Mouse (Mus musculus): ENCODE results near the gene Hnrnpa0. TPM values are rescaled to one million over a fixed set of nuclear protein-coding genes. Genes with fewer than 3 reads are reported as not detected.

Hnrnpa0 gene
- total RNA-seq, 2 experiments from 2014 or later = 95.7 to 111 TPM

GRCm38 (mm10) chr13:58127766-58128361 is 492 bp downstream of the Hnrnpa0 start:
- DNase-seq (ENCODE audit: low spot score in 2 of 2) = peak in 1 of 2 experiments; percentile 61

- DNase-seq (ENCODE audit: low spot score in 2 of 2) = peak in 1 of 2 experiments; percentile 62
Measured at GRCm38 (mm10) chr13:58126862-58127765, 1.2 kb downstream of the Hnrnpa0 start.

DNA sequence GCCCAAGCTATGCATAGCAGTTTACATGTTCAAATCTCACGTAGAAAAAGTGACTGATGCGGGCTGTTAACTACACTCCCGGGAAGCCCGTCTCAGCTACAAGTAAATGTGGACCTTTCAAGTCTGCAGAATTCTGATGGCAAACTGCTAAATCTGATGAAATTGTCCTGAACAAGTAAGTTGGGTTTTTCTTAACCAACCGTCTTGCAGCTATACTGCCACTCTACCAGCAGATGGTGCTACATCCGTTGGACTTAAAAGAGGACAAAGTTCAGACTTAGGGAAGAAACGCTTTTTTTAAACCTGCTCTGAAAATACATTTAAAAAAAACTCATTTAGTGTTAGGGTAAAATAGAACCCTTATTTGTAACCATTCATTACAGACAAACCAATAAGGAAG is 2.2 kb downstream of the Hnrnpa0 start:
- no peak for DNase-seq (ENCODE audit: low spot score in 2 of 2)

DNA sequence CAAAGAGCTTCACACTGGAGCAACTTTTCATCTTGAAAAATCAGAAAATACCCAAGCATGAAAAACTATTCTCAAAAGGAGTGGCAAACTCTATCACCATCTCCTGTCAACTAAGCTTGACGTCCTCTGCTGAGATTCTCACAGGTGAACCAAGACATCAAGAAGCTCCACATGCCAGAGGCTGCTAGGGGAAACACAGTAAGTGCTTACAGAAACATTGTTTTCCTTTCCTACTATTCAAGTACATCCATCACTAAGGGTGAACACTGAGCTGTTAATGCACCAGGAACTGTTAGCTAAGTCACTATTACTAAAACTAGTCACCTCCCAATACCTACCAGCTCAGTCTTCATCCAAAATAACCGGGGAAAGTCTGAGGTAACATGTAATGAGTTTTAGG is 3.4 kb downstream of the Hnrnpa0 start:
- no peak for DNase-seq (ENCODE audit: low spot score in 2 of 2)

DNA sequence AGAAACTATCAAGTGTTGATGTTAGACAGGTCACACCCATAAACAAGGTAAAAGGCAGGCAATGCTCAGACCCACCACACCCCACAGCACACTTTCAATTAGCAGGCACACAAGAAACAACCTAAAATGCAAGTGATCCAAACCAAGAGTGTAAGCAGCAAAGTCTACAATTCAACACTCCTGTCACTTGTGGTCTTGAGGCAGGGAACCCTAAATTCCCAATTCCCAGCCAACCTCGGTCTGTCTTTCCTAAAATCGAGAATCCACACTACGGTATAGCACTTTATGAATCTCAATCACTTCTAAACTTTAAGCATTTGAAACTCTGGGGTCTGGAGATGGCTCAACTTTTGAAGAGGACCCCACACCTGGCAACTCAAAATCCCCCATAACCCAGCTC is 4.1 kb downstream of the Hnrnpa0 start:
- DNase-seq (ENCODE audit: low spot score in 2 of 2) = no peak

- no peak for DNase-seq (ENCODE audit: low spot score in 2 of 2)
Measured at GRCm38 (mm10) chr13:58123381-58123780, 5.0 kb downstream of the Hnrnpa0 start.

GRCm38 (mm10) chr13:58122786-58123297 is 5.5 kb downstream of the Hnrnpa0 start:
- DNase-seq (ENCODE audit: low spot score in 2 of 2) = no peak

DNA sequence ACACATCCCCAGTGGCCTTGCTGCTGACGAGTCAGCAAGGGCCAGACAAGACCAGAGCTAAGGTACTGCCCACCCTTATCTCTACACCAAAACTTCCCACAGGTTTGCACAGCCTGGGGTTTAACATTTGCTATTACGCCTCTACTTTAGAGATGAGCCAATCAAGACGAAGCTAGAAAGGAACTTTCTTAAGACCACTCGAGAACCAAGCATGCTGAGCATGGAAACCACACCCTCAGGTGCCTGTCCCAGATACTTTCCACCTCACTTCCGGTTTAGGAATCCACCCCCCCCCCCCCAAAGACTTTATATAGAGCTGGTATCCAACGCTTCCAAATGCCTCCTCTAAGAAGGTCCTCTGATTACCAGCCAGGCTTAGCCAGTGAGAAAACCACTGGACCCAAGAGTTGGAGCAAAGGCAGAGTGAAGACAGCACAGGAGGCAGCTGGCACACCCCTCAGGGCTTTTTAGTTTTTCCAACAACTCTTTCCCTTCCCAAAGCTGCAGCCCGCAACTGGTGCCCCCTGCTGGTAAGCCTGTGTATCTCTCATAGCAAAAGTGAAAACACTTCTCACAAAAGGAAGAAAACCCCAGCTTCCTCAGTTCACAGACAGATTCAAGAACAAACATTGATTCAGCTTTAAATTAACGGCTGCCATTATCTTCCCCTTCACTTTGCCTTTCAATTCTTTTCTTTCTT is 10.9 kb downstream of the Hnrnpa0 start:
- DNase-seq (ENCODE audit: low spot score in 2 of 2) = peak; percentile 68 to 83

DNA sequence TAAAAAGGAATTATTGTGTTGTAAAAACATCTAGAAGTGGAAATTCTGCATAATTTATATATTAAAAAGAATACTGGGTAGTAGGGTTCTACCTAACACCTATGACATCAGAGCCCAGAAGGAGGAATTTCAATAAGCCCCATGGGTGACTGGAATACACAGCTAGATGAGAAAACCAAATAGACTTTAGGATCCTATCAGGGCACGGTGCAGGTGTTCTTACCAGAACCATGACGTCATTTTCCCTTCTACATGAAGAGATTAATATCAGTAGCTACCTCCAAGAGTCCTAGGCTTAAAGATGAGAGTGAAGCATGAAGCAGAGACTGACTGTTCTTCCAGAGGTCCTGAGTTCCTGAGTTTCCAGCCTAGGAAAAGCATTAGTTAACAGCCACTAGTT is 11.6 kb downstream of the Hnrnpa0 start:
- DNase-seq (ENCODE audit: low spot score in 2 of 2) = no peak

DNA sequence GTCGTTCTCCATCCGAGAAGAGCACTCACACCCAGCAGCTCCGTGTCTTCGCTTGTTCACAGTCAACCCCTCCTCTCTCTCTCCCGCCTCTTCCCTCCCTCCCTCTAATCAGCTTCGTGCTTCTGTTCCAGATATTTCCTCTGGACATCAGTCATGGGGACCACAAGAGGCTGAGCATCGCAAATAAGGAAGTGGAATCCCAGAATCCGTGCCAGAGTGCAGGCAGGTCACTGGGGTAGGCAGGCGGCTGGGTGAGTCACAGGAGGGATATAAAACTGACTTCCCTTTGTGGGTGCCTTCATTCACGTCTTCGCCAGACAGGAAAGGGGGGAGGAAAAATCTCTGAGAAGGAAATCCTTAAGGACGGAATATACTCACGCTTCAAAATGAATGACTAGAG is 13.1 kb downstream of the Hnrnpa0 start:
- DNase-seq (ENCODE audit: low spot score in 2 of 2) = no peak

DNA sequence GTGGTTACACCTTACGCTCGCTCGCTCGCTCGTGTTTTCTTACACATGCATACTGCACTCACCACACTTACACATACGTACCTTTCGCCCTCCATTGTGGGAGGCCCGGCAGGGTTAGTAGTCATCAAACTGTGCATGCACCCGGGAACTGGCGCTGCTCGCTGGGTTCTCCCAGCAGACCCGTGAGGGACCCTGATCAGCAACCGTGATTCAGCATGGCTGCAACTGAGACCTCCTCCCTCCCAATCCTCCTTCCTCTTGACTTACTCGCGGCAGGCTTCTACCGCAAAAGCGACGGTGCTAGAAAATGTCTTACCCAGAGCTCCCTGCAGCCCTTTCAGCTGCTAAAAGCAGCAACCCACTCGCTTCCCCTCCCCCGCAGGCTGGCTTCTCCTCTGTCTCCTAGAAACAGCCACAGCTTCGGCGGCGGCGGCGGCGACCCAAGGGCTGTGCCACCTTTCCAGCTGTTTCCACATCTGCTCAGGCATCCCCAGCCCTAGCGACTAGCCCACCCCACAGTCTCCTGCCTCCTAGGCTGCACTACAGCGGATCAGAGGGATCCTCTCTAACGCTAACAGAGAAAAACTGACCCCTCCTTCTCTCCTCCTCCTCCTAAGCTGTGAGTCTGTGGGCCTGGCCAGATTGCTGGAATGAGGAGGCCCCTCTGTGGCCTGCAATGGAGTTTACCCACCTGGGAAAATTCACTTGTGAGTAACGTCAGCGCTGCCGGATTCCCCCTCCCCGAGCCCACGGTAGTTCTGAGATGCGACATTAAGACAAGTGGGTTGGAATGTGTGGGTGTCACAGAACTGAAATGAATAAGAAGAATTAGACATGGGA is 15.1 kb downstream of the Hnrnpa0 start, which contains the start of gene Klhl3:
TSS of gene Klhl3 (minus strand) at position 532 of the 840 bp plus-strand sequence.
- peak; percentile 41 to 53 for DNase-seq (ENCODE audit: low spot score in 2 of 2)

DNA sequence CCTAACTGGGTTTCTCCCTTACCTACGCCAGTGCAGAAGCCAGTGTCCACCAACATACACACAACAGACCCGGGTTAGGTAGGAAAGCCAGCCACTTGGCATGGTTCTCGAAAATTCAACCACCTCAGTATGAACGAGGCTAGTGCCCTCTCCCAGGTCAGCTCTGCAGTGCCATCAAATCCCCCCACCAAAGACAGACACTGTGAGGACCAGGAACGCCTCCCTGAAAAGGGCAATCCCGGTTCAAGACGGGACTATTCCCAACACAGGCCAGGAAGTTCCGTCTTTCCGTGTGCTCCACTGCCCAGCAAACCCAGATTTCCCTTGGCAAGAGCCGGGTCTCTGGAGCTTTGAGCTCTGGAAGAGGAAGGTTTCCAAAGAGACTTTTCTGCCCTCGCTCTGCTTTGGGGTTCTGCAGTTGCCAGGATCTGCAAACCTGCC is 15.7 kb downstream of the Hnrnpa0 start:
- DNase-seq (ENCODE audit: low spot score in 2 of 2) = no peak

GRCm38 (mm10) chr13:58112191-58112590 is 16.2 kb downstream of the Hnrnpa0 start:
- DNase-seq (ENCODE audit: low spot score in 2 of 2) = no peak

- no peak for DNase-seq (ENCODE audit: low spot score in 2 of 2)
Measured at GRCm38 (mm10) chr13:58111306-58111705, 17.1 kb downstream of the Hnrnpa0 start.

- peak in 1 of 2 experiments; percentile 24 for DNase-seq (ENCODE audit: low spot score in 2 of 2)
Measured at GRCm38 (mm10) chr13:58090643-58091042, 37.7 kb downstream of the Hnrnpa0 start.

GRCm38 (mm10) chr13:58084396-58084795 is 44.0 kb downstream of the Hnrnpa0 start:
- DNase-seq (ENCODE audit: low spot score in 2 of 2) = no peak

DNA sequence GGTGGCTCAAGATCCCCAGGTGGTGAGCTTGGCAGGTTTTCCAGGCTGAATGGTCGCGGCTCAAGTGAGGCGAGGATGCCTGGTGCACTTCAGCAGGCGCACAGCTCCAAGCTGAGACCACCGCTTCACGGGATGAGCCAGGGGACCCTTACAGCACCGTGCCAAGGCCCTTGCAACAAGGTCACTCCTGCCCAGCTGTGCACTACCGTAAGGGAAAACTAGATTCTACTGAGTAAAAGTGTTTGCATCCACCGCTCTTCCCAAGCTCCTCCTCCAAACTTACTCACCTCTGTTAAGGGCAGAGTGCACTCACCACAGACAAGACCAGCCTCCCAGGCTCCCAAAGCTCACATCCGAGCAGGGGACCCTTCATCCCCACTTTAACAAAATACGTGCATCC is 44.8 kb downstream of the Hnrnpa0 start:
- DNase-seq (ENCODE audit: low spot score in 2 of 2) = no peak

DNA sequence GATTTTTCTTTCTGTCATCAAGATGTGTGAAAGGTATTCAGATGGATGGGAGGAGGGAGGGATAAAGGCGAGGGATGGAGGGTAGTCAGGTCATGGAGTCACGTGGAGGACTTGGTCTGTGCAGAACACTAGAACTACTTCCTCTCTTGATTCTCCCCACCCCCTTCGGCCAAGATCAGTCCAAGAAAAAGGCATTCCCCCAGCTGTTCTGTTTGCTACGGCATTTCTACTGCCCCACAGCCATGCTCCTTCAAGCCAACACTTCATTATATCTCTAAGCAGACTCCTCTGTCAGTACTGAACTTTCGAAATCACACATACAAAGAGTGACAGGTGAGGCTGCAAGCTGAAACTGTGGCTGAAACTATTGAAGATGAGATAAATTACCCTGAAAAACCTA is 45.3 kb downstream of the Hnrnpa0 start:
- DNase-seq (ENCODE audit: low spot score in 2 of 2) = no peak

GRCm38 (mm10) chr13:58078361-58078760 is 50.0 kb downstream of the Hnrnpa0 start:
- DNase-seq (ENCODE audit: low spot score in 2 of 2) = no peak
